Mouse (Mus musculus) MEL (cell line): ENCODE results near the gene Cacna1c.

Experiments
- BHLHE40 ChIP-seq: IDR thresholded peaks from 2 replicates; pipeline ENCODE4 v1.6.1; 2012; ENCODE audit warnings: low read depth, mild to moderate bottlenecking, inconsistent platforms, low read length, improper control_type of control experiment, borderline replicate concordance
- CTCF ChIP-seq, 3 experiments: IDR thresholded peaks in 2 of 3; conservative IDR thresholded peaks in 1 of 3; 2 replicates each; pipeline ENCODE4 v1.5.1; 2011 to 2012; ENCODE audit warnings: low read length in 3 of 3, low read depth in 2 of 3, mild to moderate bottlenecking in 2 of 3, improper control_type of control experiment in 1 of 3, inconsistent platforms in 1 of 3, mixed read lengths in 1 of 3, moderate library complexity in 1 of 3; ENCODE audit not compliant: control insufficient read depth in 1 of 3, insufficient read depth in 1 of 3, poor library complexity in 1 of 3, severe bottlenecking in 1 of 3
- E2F4 ChIP-seq: IDR thresholded peaks from 2 replicates; pipeline ENCODE4 v1.6.1; 2011; ENCODE audit warnings: low read depth, low read length, improper control_type of control experiment, borderline replicate concordance
- EP300 ChIP-seq, 2 experiments: IDR thresholded peaks; 2 replicates each; pipeline ENCODE4 v1.6.1; 2011; ENCODE audit warnings: improper control_type of control experiment in 2 of 2, low read length in 2 of 2, low read depth in 1 of 2, mild to moderate bottlenecking in 1 of 2
- MXI1 ChIP-seq: IDR thresholded peaks from 2 replicates; pipeline ENCODE4 v1.6.1; 2011; ENCODE audit warnings: mild to moderate bottlenecking, low read depth, low read length, improper control_type of control experiment
- NRF1 ChIP-seq: IDR thresholded peaks from 2 replicates; pipeline ENCODE4 v1.6.1; 2014; ENCODE audit warnings: low read depth, mild to moderate bottlenecking, inconsistent platforms, low read length, improper control_type of control experiment, moderate library complexity; ENCODE audit not compliant: poor library complexity, insufficient read depth, severe bottlenecking
- POLR2A ChIP-seq, 2 experiments: IDR thresholded peaks; 2 replicates each; pipeline ENCODE4 v1.6.1; 2011 to 2012; ENCODE audit warnings: low read length in 2 of 2, mild to moderate bottlenecking in 2 of 2, control low read depth in 1 of 2, improper control_type of control experiment in 1 of 2, low read depth in 1 of 2, moderate library complexity in 1 of 2; ENCODE audit not compliant: control insufficient read depth in 1 of 2, insufficient read depth in 1 of 2, poor library complexity in 1 of 2
- POLR2AphosphoS2 ChIP-seq: IDR thresholded peaks from 2 replicates; pipeline ENCODE4 v1.6.1; 2011; ENCODE audit warnings: low read length, improper control_type of control experiment
- POLR2AphosphoS5 ChIP-seq: IDR thresholded peaks from 2 replicates; pipeline ENCODE4 v1.6.1; 2012; ENCODE audit warnings: low read depth, borderline replicate concordance, mild to moderate bottlenecking, inconsistent platforms, low read length, moderate library complexity, mixed read lengths
- TBP ChIP-seq: IDR thresholded peaks from 2 replicates; pipeline ENCODE4 v1.8.0; 2011; ENCODE audit warnings: low read depth, low read length, improper control_type of control experiment
- TCF12 ChIP-seq: IDR thresholded peaks from 2 replicates; pipeline ENCODE4 v1.6.1; 2014; ENCODE audit warnings: low read depth, mild to moderate bottlenecking, inconsistent platforms, low read length, improper control_type of control experiment, moderate library complexity
- UBTF ChIP-seq: IDR thresholded peaks from 2 replicates; pipeline ENCODE4 v1.6.1; 2012; ENCODE audit warnings: low read depth, mild to moderate bottlenecking, inconsistent platforms, low read length, improper control_type of control experiment, moderate library complexity, borderline replicate concordance; ENCODE audit not compliant: insufficient read depth
- USF1 ChIP-seq: IDR thresholded peaks from 2 replicates; pipeline ENCODE4 v1.6.1; 2014; ENCODE audit warnings: low read depth, mild to moderate bottlenecking, inconsistent platforms, low read length, improper control_type of control experiment, moderate library complexity
- ZKSCAN1 ChIP-seq: IDR thresholded peaks from 2 replicates; pipeline ENCODE4 v1.6.1; 2012; ENCODE audit warnings: low read depth, mild to moderate bottlenecking, inconsistent platforms, low read length, improper control_type of control experiment, moderate library complexity

GRCm38 (mm10) chr6:118858431-118858830 is 337.8 kb downstream of the Cacna1c start:
- no peak for TF ChIP-seq TBP
- no peak for TF ChIP-seq CTCF (IDR thresholded peaks at IDR 0.05 in 2 of 3, conservative IDR thresholded peaks at IDR 0.05 in 1 of 3; ENCODE audit: control insufficient read depth in 1 of 3, insufficient read depth in 1 of 3, low read depth in 2 of 3, low read length in 3 of 3, poor library complexity in 1 of 3, severe bottlenecking in 1 of 3)
- no peak for TF ChIP-seq POLR2A (IDR thresholded peaks at IDR 0.05; ENCODE audit: control insufficient read depth in 1 of 2, insufficient read depth in 1 of 2, low read depth in 1 of 2, low read length in 2 of 2, poor library complexity in 1 of 2)
- no peak for TF ChIP-seq TCF12
- TF ChIP-seq EP300 (IDR thresholded peaks at IDR 0.05; ENCODE audit: low read depth in 1 of 2, low read length in 2 of 2), result no peak
- no peak for TF ChIP-seq USF1
- no peak for TF ChIP-seq BHLHE40
- no peak for TF ChIP-seq POLR2AphosphoS2
- no peak for TF ChIP-seq MXI1
- no peak for TF ChIP-seq ZKSCAN1
- TF ChIP-seq NRF1, result no peak
- TF ChIP-seq UBTF, result no peak
- no peak for TF ChIP-seq E2F4
- TF ChIP-seq POLR2AphosphoS5, result no peak
